Mouse (Mus musculus): ENCODE data around the gene Zfp768.

GRCm38 (mm10) chr7:127344371-127344770 lies 1.0 kb downstream of the Zfp768 start:
- TF ChIP-seq CTCF (IDR thresholded peaks at IDR 0.05; ENCODE audit: low read depth, low read length) (no peak), GATA1 (IDR thresholded peaks at IDR 0.05; ENCODE audit: borderline replicate concordance, low read length) (no peak)
